Mouse (Mus musculus) adrenal gland (tissue): ENCODE results near the gene Camk2d.

ENCODE experiments used
- intact Hi-C: fragments of 180-260 bp; cut with DNase I; formaldehyde crosslinking; loops from one replicate; pipeline ENCODE4 v1.15.1; 2025

Gene Camk2d

GRCm38 (mm10) chr3:126886090-126886489, 290.0 kb downstream of the Camk2d start:
- intact Hi-C loops = no loop called here

DNA sequence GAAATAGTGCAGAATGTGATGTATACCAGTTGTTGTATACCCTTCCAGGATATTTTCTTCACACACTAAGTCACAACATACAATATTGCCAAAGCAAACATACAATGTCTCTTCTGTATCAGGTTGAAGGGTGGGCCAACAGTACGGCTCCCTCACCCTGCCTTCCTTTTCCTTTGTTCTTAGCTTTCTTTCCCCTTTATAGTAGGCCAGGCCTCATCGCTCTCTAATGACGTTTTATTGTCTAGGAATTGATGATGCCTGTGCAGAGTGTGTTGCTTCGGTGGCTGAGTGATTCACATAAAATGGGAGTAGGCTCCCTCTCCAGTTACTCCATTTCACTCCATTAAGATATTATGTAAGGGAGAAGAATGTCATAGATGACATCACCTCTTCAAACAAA, 290.5 kb downstream of the Camk2d start:
- intact Hi-C loops = no loop called here
